Mouse (Mus musculus) gastrocnemius, adult 8-10 months (tissue): ENCODE measurements around the gene Cript. TPM values are rescaled to one million over a fixed set of nuclear protein-coding genes. Genes with fewer than 3 reads are reported as not detected.

Source experiments
- total RNA-seq, 4 experiments: library from RNA; stranded (reverse); gene quantifications; 2 replicates each; pipeline ENCODE4 v1.2.4; 2022

The Cript gene
- total RNA-seq, 4 experiments from 2014 or later = 47.8 to 60.7 (median 55.5) TPM

Other genes with a start within 250 kb of the Cript start
- gene Tmem247, start 108.2 kb upstream of the Cript start, total RNA-seq = not detected
- not detected for gene Atp6v1e2, start 77.7 kb upstream of the Cript start, total RNA-seq
- 100 to 1,000 TPM; 149 to 182 (median 166) TPM for gene Rhoq, start 62.5 kb upstream of the Cript start, total RNA-seq
- gene Pigf, start 144 bp upstream of the Cript start, total RNA-seq = 1 to 10 TPM in 3 of 4 experiments, under 1 TPM in 1; 0.99 to 2.6 (median 2.2) TPM
- 10 to 100 TPM; 13.1 to 17.8 (median 15.2) TPM for gene Socs5, start 82.1 kb downstream of the Cript start, total RNA-seq
- 10 to 100 TPM; 21.3 to 23.9 (median 23.1) TPM for gene Mcfd2, start 240.4 kb downstream of the Cript start, total RNA-seq